Mouse (Mus musculus) small intestine, adult 2 months (tissue): ENCODE results near the gene Zfp26.

Experiments
- CTCF ChIP-seq: fragments of 200-500 bp; IDR thresholded peaks from 2 replicates; pipeline ENCODE4 v1.5.1; 2012; ENCODE audit warnings: low read depth, mild to moderate bottlenecking, control low read depth, inconsistent platforms, low read length, moderate library complexity, mixed read lengths; ENCODE audit not compliant: insufficient replicate concordance, insufficient read length; ENCODE audit errors: extremely low read depth
- POLR2A ChIP-seq: fragments of 200-500 bp; IDR thresholded peaks from 2 replicates; pipeline ENCODE4 v1.6.1; 2012; ENCODE audit warnings: low read depth, mild to moderate bottlenecking, control low read depth, inconsistent platforms, low read length, moderate library complexity

GRCm38 (mm10) chr9:20411460-20411859 is 48.5 kb downstream of the Zfp26 start:
- TF ChIP-seq CTCF (no peak), POLR2A (no peak)
